Mouse (Mus musculus) stomach, postnatal 0 days (tissue): ENCODE measurements around the gene Pradc1. TPM values are rescaled to one million over a fixed set of nuclear protein-coding genes. Genes with fewer than 3 reads are reported as not detected.

ENCODE experiments used
- ATAC-seq: fragments of 200-750 bp; cut with Nextera tagmentation; 2 replicates; pipeline ENCODE4 v1.8.0; 2017; ENCODE audit not compliant: low FRiP score, low TSS enrichment
- DNase-seq: peaks from one replicate; pipeline ENCODE4 v3.0.0-alpha.2; 2016; ENCODE audit warnings: low spot score
- H3K27ac ChIP-seq: fragments of 300-500 bp; sonication (generic); replicated peaks from 2 replicates; pipeline ENCODE4 v1.5.1; 2014; ENCODE audit warnings: mild to moderate bottlenecking, control low read depth
- H3K27me3 ChIP-seq: fragments of 300-500 bp; sonication (generic); 2 replicates; pipeline ENCODE4 v1.6.1; 2014; ENCODE audit warnings: low read length; ENCODE audit not compliant: control insufficient read depth, insufficient read depth
- H3K36me3 ChIP-seq: fragments of 300-500 bp; sonication (generic); 2 replicates; pipeline ENCODE4 v1.6.1; 2014; ENCODE audit warnings: low read length, mixed read lengths; ENCODE audit not compliant: control insufficient read depth, insufficient read depth
- H3K4me1 ChIP-seq: fragments of 300-500 bp; sonication (generic); replicated peaks from 2 replicates; pipeline ENCODE4 v1.6.1; 2014; ENCODE audit warnings: antibody characterized with exemption; ENCODE audit not compliant: control insufficient read depth, insufficient read depth
- H3K4me2 ChIP-seq: fragments of 300-500 bp; sonication (generic); replicated peaks from 2 replicates; pipeline ENCODE4 v1.6.1; 2014; ENCODE audit warnings: low read depth, mild to moderate bottlenecking, control low read depth, moderate library complexity
- H3K4me3 ChIP-seq: fragments of 300-500 bp; sonication (generic); 2 replicates; pipeline ENCODE4 v1.5.1; 2014; ENCODE audit warnings: low read depth, low read length, control low read depth
- H3K9ac ChIP-seq: fragments of 300-500 bp; sonication (generic); 2 replicates; pipeline ENCODE4 v1.6.1; 2014; ENCODE audit warnings: mild to moderate bottlenecking, low read length, control low read depth, mixed read lengths
- H3K9me3 ChIP-seq: fragments of 300-500 bp; sonication (generic); 2 replicates; pipeline ENCODE4 v1.6.1; 2016; ENCODE audit warnings: low read length; ENCODE audit not compliant: control insufficient read depth
- CTCF ChIP-seq: IDR thresholded peaks from 2 replicates; pipeline ENCODE4 v1.5.1; 2016; ENCODE audit warnings: antibody characterized with exemption, low read depth, mild to moderate bottlenecking, moderate library complexity
- EP300 ChIP-seq: optimal IDR thresholded peaks from 2 replicates; pipeline ENCODE3; 2016; ENCODE audit warnings: antibody characterized with exemption
- WGBS: fragments of 180-500 bp; shearing (Covaris S2); extraction: QIAGEN DNeasy Blood & Tissue Kit; methylation state at CpG from one replicate; pipeline ENCODE4 v1.1.7; 2014; 5-methylcytosine and 5-hydroxymethylcytosine counted together
- polyA plus RNA-seq: library from polyadenylated mRNA; unstranded; fragments of >200 nt; fragmentation: Nextera tagmentation; extraction: Ambion mirVana; gene quantifications from 2 replicates; pipeline ENCODE4 v1.2.1, GENCODE M21; 2015

The Pradc1 gene
- polyA plus RNA-seq, 1 experiment from 2014 or later: 35.3 TPM

DNA sequence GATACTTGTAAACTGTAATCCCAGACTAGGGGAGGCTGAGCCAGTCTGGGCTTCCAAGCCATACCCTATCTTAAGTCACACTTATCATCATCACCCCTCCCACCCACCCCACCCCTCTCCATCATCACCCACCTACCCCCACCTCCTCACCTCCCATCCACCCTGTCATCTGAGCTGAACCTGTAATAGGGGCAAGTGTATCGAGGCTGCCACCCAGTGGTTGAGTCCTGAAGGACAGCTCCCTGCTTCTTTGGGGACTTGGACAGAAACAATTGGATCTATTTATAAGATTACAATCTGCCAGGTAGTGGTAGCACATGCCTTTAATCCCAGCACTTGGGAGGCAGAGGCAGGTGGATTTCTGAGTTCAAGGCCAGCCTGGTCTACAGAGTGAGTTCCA is 54.6 kb downstream of the Pradc1 start:
- H3K9ac ChIP-seq: no peak overlapping the region
- WGBS: 73% methylated on average over 1 of the region's 1 CpGs
- no peak overlapping the region for H3K4me3 ChIP-seq
- peak; percentile 51 for DNase-seq
- ATAC-seq: no peak
- no peaks in the 10 kb centered on the region for H3K27me3 ChIP-seq
- H3K9me3 ChIP-seq: no peaks in the 10 kb centered on the region
- H3K4me1 ChIP-seq: no peaks in the 10 kb centered on the region
- peak; percentile 72 for TF ChIP-seq CTCF
- no peak for TF ChIP-seq EP300
- H3K36me3 ChIP-seq: no peaks in the 10 kb centered on the region
- no peak overlapping the region for H3K4me2 ChIP-seq
- H3K27ac ChIP-seq: no peak overlapping the region

Other genes with a start within 250 kb of the Pradc1 start
- gene Sfxn5, start 118.5 kb downstream of the Pradc1 start, polyA plus RNA-seq: 8.4 and 8.9 TPM in 2 replicates
- gene Rab11fip5, start 77.3 kb downstream of the Pradc1 start, polyA plus RNA-seq: 7.6 and 8.3 TPM in 2 replicates
- not detected in 2 replicates for gene Noto, start 28.1 kb downstream of the Pradc1 start, polyA plus RNA-seq
- gene Smyd5, start 20.0 kb downstream of the Pradc1 start, polyA plus RNA-seq: 14.1 and 14.7 TPM in 2 replicates
- 214 and 219 TPM in 2 replicates for gene Cct7, start 456 bp downstream of the Pradc1 start, polyA plus RNA-seq
- gene Fbxo41, start 51.0 kb upstream of the Pradc1 start, polyA plus RNA-seq: 0.10 and 0.16 TPM in 2 replicates
- gene Egr4, start 61.6 kb upstream of the Pradc1 start, polyA plus RNA-seq: not detected in 2 replicates
- 0.98 and 1.2 TPM in 2 replicates for gene Alms1, start 135.6 kb upstream of the Pradc1 start, polyA plus RNA-seq